Mouse (Mus musculus) MEL (cell line): ENCODE measurements around the gene Rcc1. TPM values are rescaled to one million over a fixed set of nuclear protein-coding genes. Genes with fewer than 3 reads are reported as not detected.

ENCODE experiments used
- DNase-seq: peaks from one replicate; pipeline ENCODE4 v3.0.0; 2011; ENCODE audit warnings: low read depth, low spot score
- H3K27ac ChIP-seq: 2 replicates; pipeline ENCODE4 v1.5.1; 2012; ENCODE audit warnings: low read depth, mild to moderate bottlenecking, control low read depth, low read length, moderate library complexity; ENCODE audit not compliant: control insufficient read depth
- H3K27me3 ChIP-seq, 2 experiments: fragments of 150-350 bp in 1 of 2; sonication (generic) in 1 of 2; 2 replicates each; pipeline ENCODE4 v1.6.1; 2012; ENCODE audit warnings: low read length in 2 of 2, mild to moderate bottlenecking in 2 of 2, improper control_type of control experiment in 1 of 2, moderate library complexity in 1 of 2; ENCODE audit not compliant: insufficient read depth in 2 of 2, control insufficient read depth in 1 of 2
- H3K36me3 ChIP-seq, 2 experiments: 2 replicates each; pipeline ENCODE4 v1.6.1; 2012 to 2014; ENCODE audit warnings: low read length in 2 of 2, improper control_type of control experiment in 1 of 2, inconsistent platforms in 1 of 2, mild to moderate bottlenecking in 1 of 2; ENCODE audit not compliant: insufficient read depth in 2 of 2, control insufficient read depth in 1 of 2
- H3K4me1 ChIP-seq, 2 experiments: fragments of 150-350 bp in 1 of 2; sonication (generic) in 1 of 2; 2 replicates each; pipeline ENCODE4 v1.6.1; 2012; ENCODE audit warnings: low read length in 2 of 2, improper control_type of control experiment in 1 of 2, mild to moderate bottlenecking in 1 of 2; ENCODE audit not compliant: insufficient read depth in 2 of 2, control insufficient read depth in 1 of 2
- H3K4me3 ChIP-seq, 2 experiments: fragments of 150-350 bp in 1 of 2; sonication (generic) in 1 of 2; 2 replicates each; pipeline ENCODE4 v1.5.1; 2012; ENCODE audit warnings: low read depth in 2 of 2, low read length in 2 of 2, mild to moderate bottlenecking in 2 of 2, moderate library complexity in 2 of 2, control low read depth in 1 of 2, improper control_type of control experiment in 1 of 2; ENCODE audit not compliant: control insufficient read depth in 1 of 2, insufficient read depth in 1 of 2
- H3K79me2 ChIP-seq: 2 replicates; pipeline ENCODE4 v1.6.1; 2012; ENCODE audit warnings: mild to moderate bottlenecking, low read length, moderate library complexity; ENCODE audit not compliant: control insufficient read depth, poor library complexity, insufficient read depth
- H3K9ac ChIP-seq: 2 replicates; pipeline ENCODE4 v1.6.1; 2012; ENCODE audit warnings: low read depth, mild to moderate bottlenecking, control low read depth, low read length, moderate library complexity; ENCODE audit not compliant: control insufficient read depth, poor library complexity, severe bottlenecking
- H3K9me3 ChIP-seq: fragments of 150-350 bp; sonication (generic); replicated peaks from 2 replicates; pipeline ENCODE4 v1.6.1; 2012; ENCODE audit warnings: mild to moderate bottlenecking, low read length, improper control_type of control experiment, moderate library complexity; ENCODE audit not compliant: insufficient read depth
- HCFC1 ChIP-seq: IDR thresholded peaks from 2 replicates; pipeline ENCODE4 v1.6.1; 2012; ENCODE audit warnings: low read depth, mild to moderate bottlenecking, inconsistent platforms, low read length, improper control_type of control experiment, moderate library complexity
- MAX ChIP-seq: IDR thresholded peaks from 2 replicates; pipeline ENCODE4 v1.6.1; 2011; ENCODE audit warnings: low read length, improper control_type of control experiment
- MXI1 ChIP-seq: IDR thresholded peaks from 2 replicates; pipeline ENCODE4 v1.6.1; 2011; ENCODE audit warnings: mild to moderate bottlenecking, low read depth, low read length, improper control_type of control experiment
- NELFE ChIP-seq: IDR thresholded peaks from 2 replicates; pipeline ENCODE4 v1.6.1; 2011; ENCODE audit warnings: low read depth, low read length, improper control_type of control experiment
- POLR2A ChIP-seq, 2 experiments: IDR thresholded peaks; 2 replicates each; pipeline ENCODE4 v1.6.1; 2011 to 2012; ENCODE audit warnings: low read length in 2 of 2, mild to moderate bottlenecking in 2 of 2, control low read depth in 1 of 2, improper control_type of control experiment in 1 of 2, low read depth in 1 of 2, moderate library complexity in 1 of 2; ENCODE audit not compliant: control insufficient read depth in 1 of 2, insufficient read depth in 1 of 2, poor library complexity in 1 of 2
- TBP ChIP-seq: IDR thresholded peaks from 2 replicates; pipeline ENCODE4 v1.8.0; 2011; ENCODE audit warnings: low read depth, low read length, improper control_type of control experiment
- USF1 ChIP-seq: IDR thresholded peaks from 2 replicates; pipeline ENCODE4 v1.6.1; 2014; ENCODE audit warnings: low read depth, mild to moderate bottlenecking, inconsistent platforms, low read length, improper control_type of control experiment, moderate library complexity
- polyA plus RNA-seq, 2 experiments: library from polyadenylated mRNA; stranded (reverse) in 1 of 2; unstranded in 1 of 2; fragments of >175 nt in 1 of 2; fragments of >200 nt in 1 of 2; gene quantifications; 2 replicates each; pipeline versions ENCODE4 v1.2.1 to v1.2.4; 2012; ENCODE audit warnings: low replicate concordance in 2 of 2, low read depth in 1 of 2; ENCODE audit not compliant: insufficient read length in 2 of 2, insufficient read depth in 1 of 2, missing spikeins in 1 of 2
- total RNA-seq: library from RNA; depleted of rRNA; stranded (reverse); fragments of 300-350 nt; gene quantifications from 2 replicates; pipeline ENCODE4 v1.2.3, GENCODE M21; 2012

Gene Rcc1
- total and polyA plus RNA-seq, 3 experiments = 83.6 to 186 (median 147) TPM

DNA sequence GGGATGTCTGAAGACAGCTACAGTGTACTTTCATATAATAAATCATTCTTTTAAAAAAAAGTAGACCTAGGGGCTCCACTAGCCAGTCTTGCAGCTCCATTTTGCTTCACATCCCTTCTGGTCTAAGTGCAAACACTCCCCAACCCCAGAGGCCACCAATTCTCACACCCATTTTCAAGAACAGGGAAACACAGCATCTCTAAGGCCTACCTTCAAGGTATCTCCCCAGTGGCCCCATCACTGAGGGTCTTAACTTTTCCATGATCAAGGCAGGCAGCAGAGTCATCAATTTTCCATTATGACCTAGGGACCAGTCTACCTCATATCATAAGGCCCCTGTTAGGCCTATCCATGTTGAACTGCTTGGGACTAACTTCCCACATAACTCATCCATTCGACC lies 2.0 kb downstream of the Rcc1 start:
- peak overlapping the region; percentile 72 to 81 for H3K4me3 ChIP-seq
- peak; percentile 57 for DNase-seq
- no peaks in the 10 kb centered on the region for H3K27me3 ChIP-seq
- peak overlapping the region; percentile 90 for H3K27ac ChIP-seq
- TF ChIP-seq NELFE (no peak), TBP (0 out of 2 replicates have a peak, but pooled peaks have one; percentile 20), POLR2A (IDR thresholded peaks at IDR 0.05; ENCODE audit: control insufficient read depth in 1 of 2, insufficient read depth in 1 of 2, low read depth in 1 of 2, low read length in 2 of 2, poor library complexity in 1 of 2) (peak in 1 of 2 experiments; percentile 68; a peak in 1 of 4 replicates)
- peak overlapping the region; percentile 97 for H3K9ac ChIP-seq
- H3K4me1 ChIP-seq = peaks cover 0 to 9% of the 10 kb centered on the region in 2 experiments; a peak in 2 of 4 replicates
- H3K36me3 ChIP-seq = peaks cover 3 to 12% of the 10 kb centered on the region in 2 experiments; a peak in 3 of 4 replicates
- H3K9me3 ChIP-seq = no peaks in the 10 kb centered on the region
- peaks cover 27% of the 10 kb centered on the region for H3K79me2 ChIP-seq

DNA sequence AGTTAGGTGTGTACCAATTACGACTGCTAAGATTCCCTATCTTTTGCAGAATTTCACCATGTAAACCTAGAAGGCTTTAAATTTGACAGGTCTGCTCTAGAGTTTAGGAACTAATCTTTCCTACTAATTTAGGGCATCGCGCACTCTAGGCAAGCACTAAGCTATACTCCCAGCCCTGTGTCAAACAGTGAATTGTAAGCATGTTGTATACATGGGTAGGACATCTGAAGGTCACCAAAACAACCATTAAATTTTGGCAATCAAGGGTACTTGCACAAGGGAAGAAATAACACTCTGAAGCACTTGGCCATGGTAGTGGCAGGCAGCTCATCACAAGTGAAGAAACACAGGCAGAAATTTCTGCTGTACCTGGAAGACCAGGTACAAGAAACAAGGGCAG lies 2.6 kb downstream of the Rcc1 start:
- H3K4me1 ChIP-seq = peaks cover 0 to 9% of the 10 kb centered on the region in 2 experiments; a peak in 2 of 4 replicates
- peak overlapping the region; percentile 90 for H3K27ac ChIP-seq
- TF ChIP-seq MXI1 (no peak), MAX (no peak), USF1 (no peak), TBP (0 out of 2 replicates have a peak, but pooled peaks have one; percentile 38)
- TF ChIP-seq, all 39 proteins: peak for 1
- peak overlapping the region in 1 of 2 experiments; percentile 81; a peak in 2 of 4 replicates for H3K4me3 ChIP-seq
- no peaks in the 10 kb centered on the region for H3K9me3 ChIP-seq
- H3K9ac ChIP-seq = peak overlapping the region; percentile 97
- no peak for DNase-seq
- no peaks in the 10 kb centered on the region for H3K27me3 ChIP-seq
- H3K36me3 ChIP-seq = peaks cover 3 to 9% of the 10 kb centered on the region in 2 experiments; a peak in 3 of 4 replicates
- peaks cover 27% of the 10 kb centered on the region for H3K79me2 ChIP-seq

DNA sequence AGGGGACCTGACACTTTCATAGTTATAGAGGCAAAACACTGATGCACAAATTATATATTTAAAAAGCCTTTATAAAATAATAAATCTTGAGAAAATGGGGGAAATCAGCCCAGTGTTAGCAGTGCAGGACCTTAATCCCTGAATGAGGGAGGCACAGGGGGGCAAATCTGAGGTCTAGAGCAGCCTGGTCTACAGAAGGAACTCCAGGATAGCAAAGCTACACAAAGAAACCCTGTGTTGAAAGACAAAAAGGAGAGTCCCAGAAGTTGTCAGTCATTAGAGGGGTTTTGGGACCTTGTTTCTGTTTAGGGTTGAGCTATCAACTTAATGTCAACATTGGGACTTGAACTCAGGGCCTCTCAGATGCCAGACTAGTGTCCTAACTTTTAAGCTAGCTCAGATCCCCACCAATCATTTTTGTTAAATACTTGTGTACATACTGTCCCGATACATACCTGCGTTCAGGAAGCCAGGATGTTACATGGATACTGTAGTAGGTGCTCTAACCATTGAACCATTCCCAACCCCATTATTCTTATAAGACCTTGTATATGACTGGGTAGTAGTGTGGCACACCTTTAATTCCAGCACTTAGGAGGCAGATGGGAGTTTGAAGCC lies 3.2 kb downstream of the Rcc1 start:
- Histone ChIP-seq H3K4me1 (peaks cover 0 to 9% of the 10 kb centered on the region in 2 experiments; a peak in 2 of 4 replicates), H3K79me2 (peaks cover 30% of the 10 kb centered on the region), H3K9ac (peak overlapping the region; percentile 97), H3K4me3 (no peak overlapping the region), H3K9me3 (no peaks in the 10 kb centered on the region)
- peak; percentile 84 for DNase-seq
- no peak for TF ChIP-seq HCFC1
- peak in 1 of 2 experiments; percentile 76; a peak in 3 of 4 replicates for TF ChIP-seq POLR2A (IDR thresholded peaks at IDR 0.05; ENCODE audit: control insufficient read depth in 1 of 2, insufficient read depth in 1 of 2, low read depth in 1 of 2, low read length in 2 of 2, poor library complexity in 1 of 2)
- TF ChIP-seq, all 39 proteins: peak for 1
- Histone ChIP-seq H3K36me3 (peaks cover 3 to 9% of the 10 kb centered on the region in 2 experiments; a peak in 3 of 4 replicates), H3K27me3 (no peaks in the 10 kb centered on the region), H3K27ac (peak overlapping the region; percentile 90)
